Mouse (Mus musculus): ENCODE results near the gene Spen. TPM values are rescaled to one million over a fixed set of nuclear protein-coding genes. Genes with fewer than 3 reads are reported as not detected.

The Spen gene
- total and polyA plus RNA-seq, 3 experiments: 10.7 to 28.9 (median 28.0) TPM

- H3K9ac ChIP-seq (ENCODE audit: low read depth, low read length): no peak overlapping the region
- H3K4me1 ChIP-seq (ENCODE audit: control insufficient read depth, insufficient read depth, low read length): peaks cover 13% of the 10 kb centered on the region
- H3K36me3 ChIP-seq (ENCODE audit: control insufficient read depth, insufficient read depth, low read length): peaks cover 2% of the 10 kb centered on the region
- intact Hi-C loops (cut with DNase I): no loop called here
- H3K79me2 ChIP-seq (replicated peaks; ENCODE audit: control insufficient read depth, insufficient read depth, low read length): peaks cover 14% of the 10 kb centered on the region
- no peak for DNase-seq
- no peak overlapping the region for H3K4me3 ChIP-seq
- no peak overlapping the region for H3K27ac ChIP-seq
- TF ChIP-seq POLR2A (IDR thresholded peaks at IDR 0.05; ENCODE audit: insufficient read depth, low read depth, low read length) (no peak), CTCF (IDR thresholded peaks at IDR 0.05) (no peak), EP300 (IDR thresholded peaks at IDR 0.05; ENCODE audit: insufficient read depth, low read depth, low read length) (no peak)
- 56% methylated on average over 2 of the region's 2 CpGs for WGBS
- no peaks in the 10 kb centered on the region for H3K27me3 ChIP-seq (ENCODE audit: control insufficient read depth, insufficient read depth, low read length)
Measured at GRCm38 (mm10) chr4:141525940-141526339, 12.5 kb downstream of the Spen start.

DNA sequence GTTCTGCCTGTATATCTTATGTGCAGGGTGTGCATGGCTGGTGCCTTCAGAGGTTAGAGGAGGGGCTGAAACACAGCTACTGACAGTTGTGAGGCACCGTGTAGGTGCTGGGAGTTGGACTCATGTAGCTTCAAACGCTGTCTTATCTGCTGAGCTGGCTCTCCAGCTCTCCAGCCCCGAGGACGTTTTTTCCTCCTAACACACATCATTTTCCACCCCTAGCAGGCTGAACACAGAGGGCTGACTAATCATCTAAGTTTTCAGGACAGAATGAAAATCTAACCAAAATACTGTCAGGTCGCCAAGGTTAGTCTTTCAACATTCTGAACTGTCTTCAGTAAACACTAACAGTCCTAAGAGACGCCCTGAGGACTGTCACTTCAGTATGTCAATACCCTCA, 13.7 kb downstream of the Spen start:
- peaks cover 13% of the 10 kb centered on the region for H3K4me1 ChIP-seq (ENCODE audit: control insufficient read depth, insufficient read depth, low read length)
- 14% methylated on average over 6 of the region's 6 CpGs for whole genome bisulfite sequencing
- no peak for DNase-seq
- intact Hi-C loops (cut with DNase I): no loop called here
- no peak overlapping the region for H3K27ac ChIP-seq
- H3K9ac ChIP-seq (ENCODE audit: low read depth, low read length): no peak overlapping the region
- H3K36me3 ChIP-seq (ENCODE audit: control insufficient read depth, insufficient read depth, low read length): peaks cover 2% of the 10 kb centered on the region
- no peaks in the 10 kb centered on the region for H3K27me3 ChIP-seq (ENCODE audit: control insufficient read depth, insufficient read depth, low read length)
- H3K4me3 ChIP-seq: no peak overlapping the region
- peaks cover 10% of the 10 kb centered on the region for H3K79me2 ChIP-seq (replicated peaks; ENCODE audit: control insufficient read depth, insufficient read depth, low read length)
- TF ChIP-seq POLR2A (IDR thresholded peaks at IDR 0.05; ENCODE audit: insufficient read depth, low read depth, low read length) (no peak), CTCF (IDR thresholded peaks at IDR 0.05) (no peak), EP300 (IDR thresholded peaks at IDR 0.05; ENCODE audit: insufficient read depth, low read depth, low read length) (no peak)

- Histone ChIP-seq H3K9ac (ENCODE audit: low read depth, low read length) (peak overlapping the region; percentile 63), H3K27ac (no peak overlapping the region; the same call in 1 of the 2 replicates), H3K4me3 (no peak overlapping the region), H3K36me3 (ENCODE audit: control insufficient read depth, insufficient read depth, low read length) (peaks cover 2% of the 10 kb centered on the region), H3K27me3 (ENCODE audit: control insufficient read depth, insufficient read depth, low read length) (no peaks in the 10 kb centered on the region), H3K79me2 (replicated peaks; ENCODE audit: control insufficient read depth, insufficient read depth, low read length) (peaks cover 10% of the 10 kb centered on the region), H3K4me1 (ENCODE audit: control insufficient read depth, insufficient read depth, low read length) (peaks cover 15% of the 10 kb centered on the region)
- intact Hi-C loops (cut with DNase I): no loop called here
- DNase-seq: peak in 1 of 2 experiments; percentile 37
- 32% methylated on average over 11 of the region's 11 CpGs for WGBS
- TF ChIP-seq CTCF (IDR thresholded peaks at IDR 0.05) (no peak), EP300 (IDR thresholded peaks at IDR 0.05; ENCODE audit: insufficient read depth, low read depth, low read length) (no peak), POLR2A (IDR thresholded peaks at IDR 0.05; ENCODE audit: insufficient read depth, low read depth, low read length) (no peak)
Measured at GRCm38 (mm10) chr4:141523128-141523527, 15.3 kb downstream of the Spen start.

DNA sequence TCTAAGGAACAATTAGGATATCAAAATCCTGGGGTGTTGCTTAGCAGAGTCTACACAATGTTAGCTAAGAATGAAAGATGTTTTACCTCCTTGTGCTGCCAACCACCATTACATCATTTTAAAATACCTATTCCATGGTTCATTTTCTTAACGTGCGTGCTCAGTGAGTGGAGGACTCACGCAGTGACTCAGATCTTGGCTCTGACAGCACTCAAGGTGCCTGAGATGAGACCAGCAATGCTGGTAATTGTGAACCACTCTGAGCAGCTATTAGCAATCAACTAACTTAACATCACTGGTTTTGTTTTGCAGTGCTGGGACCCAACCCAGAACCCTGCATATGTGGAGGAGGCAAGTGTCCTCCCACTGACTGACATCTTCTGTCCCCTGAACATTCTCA, 20.0 kb downstream of the Spen start:
- no peak for TF ChIP-seq CTCF (IDR thresholded peaks at IDR 0.05)
- TF ChIP-seq POLR2A (IDR thresholded peaks at IDR 0.05; ENCODE audit: insufficient read depth, low read depth, low read length): no peak
- no peak for TF ChIP-seq EP300 (IDR thresholded peaks at IDR 0.05; ENCODE audit: insufficient read depth, low read depth, low read length)
- Histone ChIP-seq H3K9ac (ENCODE audit: low read depth, low read length) (no peak overlapping the region), H3K79me2 (replicated peaks; ENCODE audit: control insufficient read depth, insufficient read depth, low read length) (peaks cover 12% of the 10 kb centered on the region), H3K27ac (no peak overlapping the region), H3K4me1 (ENCODE audit: control insufficient read depth, insufficient read depth, low read length) (peaks cover 14% of the 10 kb centered on the region), H3K4me3 (no peak overlapping the region), H3K36me3 (ENCODE audit: control insufficient read depth, insufficient read depth, low read length) (peaks cover 7% of the 10 kb centered on the region), H3K27me3 (ENCODE audit: control insufficient read depth, insufficient read depth, low read length) (no peaks in the 10 kb centered on the region)
- intact Hi-C loops (cut with DNase I): no loop called here
- DNase-seq: no peak
- 75% methylated on average over 3 of the region's 3 CpGs for WGBS

GRCm38 (mm10) chr4:141514179-141514641, 24.2 kb downstream of the Spen start:
- H3K27me3 ChIP-seq (ENCODE audit: control insufficient read depth, insufficient read depth, low read length): no peaks in the 10 kb centered on the region
- intact Hi-C loops (cut with DNase I): no loop called here
- H3K27ac ChIP-seq: peak overlapping the region; percentile 7; the same call in 1 of the 2 replicates
- peaks cover 5% of the 10 kb centered on the region for H3K36me3 ChIP-seq (ENCODE audit: control insufficient read depth, insufficient read depth, low read length)
- no peak overlapping the region for H3K9ac ChIP-seq (ENCODE audit: low read depth, low read length)
- no peak for DNase-seq
- peaks cover 11% of the 10 kb centered on the region for H3K79me2 ChIP-seq (replicated peaks; ENCODE audit: control insufficient read depth, insufficient read depth, low read length)
- H3K4me3 ChIP-seq: no peak overlapping the region
- TF ChIP-seq EP300 (IDR thresholded peaks at IDR 0.05; ENCODE audit: insufficient read depth, low read depth, low read length): no peak
- TF ChIP-seq CTCF (IDR thresholded peaks at IDR 0.05): no peak
- TF ChIP-seq POLR2A (IDR thresholded peaks at IDR 0.05; ENCODE audit: insufficient read depth, low read depth, low read length): no peak
- WGBS: 21% methylated on average over 12 of the region's 12 CpGs
- H3K4me1 ChIP-seq (ENCODE audit: control insufficient read depth, insufficient read depth, low read length): peaks cover 16% of the 10 kb centered on the region

DNA sequence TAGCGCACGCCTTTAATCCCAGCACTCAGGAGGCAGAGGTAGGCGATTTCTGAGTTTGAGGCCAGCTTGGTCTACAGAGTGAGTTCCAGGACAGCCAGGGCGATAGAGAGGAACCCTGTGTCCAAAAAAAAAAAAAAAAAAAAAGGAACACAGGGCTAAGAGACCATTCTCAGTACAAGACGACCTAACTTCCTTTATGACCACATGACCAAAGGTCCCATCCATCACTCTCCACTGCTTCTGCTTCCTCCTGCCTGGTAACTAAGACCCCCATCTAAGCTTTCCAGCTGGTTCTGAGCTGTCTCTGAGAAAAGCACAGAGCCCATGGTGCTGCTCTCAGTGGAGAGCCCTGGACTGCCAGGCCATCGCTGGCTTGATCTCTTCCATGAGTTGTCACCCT, 26.3 kb downstream of the Spen start:
- no peak overlapping the region for H3K9ac ChIP-seq (ENCODE audit: low read depth, low read length)
- 70% methylated on average over 6 of the region's 6 CpGs for WGBS
- no peak overlapping the region for H3K27ac ChIP-seq
- DNase-seq: no peak
- H3K4me1 ChIP-seq (ENCODE audit: control insufficient read depth, insufficient read depth, low read length): peaks cover 14% of the 10 kb centered on the region
- H3K27me3 ChIP-seq (ENCODE audit: control insufficient read depth, insufficient read depth, low read length): no peaks in the 10 kb centered on the region
- peaks cover 5% of the 10 kb centered on the region for H3K36me3 ChIP-seq (ENCODE audit: control insufficient read depth, insufficient read depth, low read length)
- TF ChIP-seq CTCF (IDR thresholded peaks at IDR 0.05) (no peak), EP300 (IDR thresholded peaks at IDR 0.05; ENCODE audit: insufficient read depth, low read depth, low read length) (no peak), POLR2A (IDR thresholded peaks at IDR 0.05; ENCODE audit: insufficient read depth, low read depth, low read length) (no peak)
- intact Hi-C loops (cut with DNase I): loop anchor here (2.0 kb wide), 1 partner anchor 25 kb away; no protein-coding TSS in a partner anchor
- peaks cover 13% of the 10 kb centered on the region for H3K79me2 ChIP-seq (replicated peaks; ENCODE audit: control insufficient read depth, insufficient read depth, low read length)
- no peak overlapping the region for H3K4me3 ChIP-seq

Measured in heart, adult 2 months (tissue).